Mouse (Mus musculus) liver, embryonic 14.5 days (tissue): Measurements from ENCODE around the gene Cxcl10.

Experiments
- CTCF ChIP-seq: IDR thresholded peaks from 2 replicates; pipeline ENCODE4 v1.5.1; 2016; ENCODE audit warnings: antibody characterized with exemption, low read depth, control low read depth
- EP300 ChIP-seq: IDR thresholded peaks from 2 replicates; pipeline ENCODE4 v1.6.1; 2016; ENCODE audit warnings: antibody characterized with exemption, low read depth

DNA sequence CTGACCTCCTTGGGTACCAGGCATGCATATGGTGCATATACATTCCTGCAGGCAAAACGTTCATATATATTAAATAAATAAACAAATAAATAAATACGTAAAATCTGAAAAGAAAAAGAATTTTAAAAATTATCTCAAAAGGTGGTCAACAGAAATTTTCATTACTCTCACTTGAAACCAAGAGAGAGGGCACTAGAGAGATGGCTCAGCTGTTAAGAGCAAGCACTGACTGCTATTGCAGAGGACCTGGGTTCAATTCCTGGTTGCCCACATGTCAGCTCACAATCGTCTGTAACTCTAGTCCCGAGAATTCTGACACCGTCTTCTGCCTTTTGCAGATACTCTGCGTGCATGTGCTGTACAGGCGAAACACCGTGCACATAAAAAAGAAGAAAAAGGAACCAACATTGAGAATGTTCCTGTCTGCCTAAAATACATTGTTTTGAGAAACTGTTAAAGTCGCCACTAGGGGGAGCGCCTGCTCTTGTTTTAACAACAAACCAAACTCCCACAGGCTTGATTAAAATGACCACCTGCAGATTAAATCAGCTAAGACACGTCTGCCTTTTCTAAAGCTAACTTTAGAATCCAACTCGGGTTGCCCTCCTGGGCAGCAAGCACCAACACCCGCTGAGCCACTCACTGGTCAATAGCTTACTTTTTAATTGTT, 36.5 kb downstream of the Cxcl10 start:
- TF ChIP-seq EP300 (no peak), CTCF (peak; percentile 74)
